Mouse (Mus musculus) kidney, postnatal 0 days (tissue): ENCODE measurements at regions not wholly inside any gene's neighbourhood (a gene's known extent, or its start where the extent isn't known, plus 50 kb on each side); places are given as distances from the start of the nearest gene placed in this dataset.

ENCODE experiments used
- ATAC-seq: fragments of 200-750 bp; cut with Nextera tagmentation; replicated peaks from 2 replicates; pipeline ENCODE4 v1.8.0; 2017; ENCODE audit warnings: low read depth, moderate number of reproducible peaks, moderate TSS enrichment, moderate library complexity; ENCODE audit not compliant: low FRiP score
- DNase-seq: peaks from one replicate; pipeline ENCODE4 v3.0.0-alpha.2; 2016; ENCODE audit warnings: low spot score
- H3K27ac ChIP-seq: fragments of 300-500 bp; sonication (generic); 2 replicates; pipeline ENCODE4 v1.5.1; 2014; ENCODE audit warnings: mild to moderate bottlenecking
- H3K27me3 ChIP-seq: fragments of 300-500 bp; sonication (generic); 2 replicates; pipeline ENCODE4 v1.6.1; 2014; ENCODE audit warnings: low read length, mixed read lengths; ENCODE audit not compliant: insufficient read depth
- H3K36me3 ChIP-seq: fragments of 300-500 bp; sonication (generic); 2 replicates; pipeline ENCODE4 v1.6.1; 2014; ENCODE audit warnings: low read length, mixed read lengths; ENCODE audit not compliant: insufficient read depth
- H3K4me1 ChIP-seq: fragments of 300-500 bp; sonication (generic); replicated peaks from 2 replicates; pipeline ENCODE4 v1.6.1; 2014; ENCODE audit warnings: antibody characterized with exemption, low read length, mixed read lengths; ENCODE audit not compliant: insufficient read depth
- H3K4me2 ChIP-seq: fragments of 300-500 bp; sonication (generic); 2 replicates; pipeline ENCODE4 v1.6.1; 2014; ENCODE audit warnings: mild to moderate bottlenecking, low read length, moderate library complexity, mixed read lengths
- H3K4me3 ChIP-seq: fragments of 300-500 bp; sonication (generic); replicated peaks from 2 replicates; pipeline ENCODE4 v1.5.1; 2014; ENCODE audit warnings: low read depth, low read length
- H3K9ac ChIP-seq: fragments of 300-500 bp; sonication (generic); 2 replicates; pipeline ENCODE4 v1.6.1; 2014; ENCODE audit warnings: low read depth, low read length
- H3K9me3 ChIP-seq: fragments of 300-500 bp; sonication (generic); replicated peaks from 2 replicates; pipeline ENCODE4 v1.6.1; 2016; ENCODE audit warnings: low read length, inconsistent platforms, mixed read lengths
- CTCF ChIP-seq: IDR thresholded peaks from 2 replicates; pipeline ENCODE4 v1.5.1; 2016; ENCODE audit warnings: antibody characterized with exemption, low read depth, mild to moderate bottlenecking, moderate library complexity
- WGBS: fragments of 180-500 bp; shearing (Covaris S2); extraction: QIAGEN DNeasy Blood & Tissue Kit; methylation state at CpG from one replicate; pipeline ENCODE4 v1.1.7; 2014; 5-methylcytosine and 5-hydroxymethylcytosine counted together

DNA sequence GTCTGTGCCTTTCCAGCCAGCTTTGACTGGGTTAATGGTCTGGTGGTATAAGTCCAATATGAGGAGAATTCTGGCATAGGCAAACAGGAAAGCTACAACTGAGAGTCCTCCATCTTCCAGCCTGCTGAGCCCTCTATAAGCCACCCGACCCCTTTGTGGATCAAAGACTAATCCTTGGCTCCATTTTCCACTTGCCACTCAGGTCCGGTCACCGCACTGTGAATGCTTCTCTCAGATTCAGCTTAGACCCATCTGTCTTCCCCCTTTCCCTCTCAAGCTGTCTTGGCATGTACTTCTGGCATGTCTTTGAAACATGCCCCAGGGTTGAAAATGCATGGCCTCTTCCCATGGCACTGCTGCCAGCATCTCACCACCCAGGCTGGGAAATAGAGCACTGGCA, 2206.6 kb upstream of the Lrrc6 start:
- H3K9ac ChIP-seq: no peak overlapping the region
- TF ChIP-seq CTCF: no peak
- H3K27me3 ChIP-seq: no peaks in the 10 kb centered on the region
- H3K4me2 ChIP-seq: no peak overlapping the region
- no peak for ATAC-seq
- H3K4me3 ChIP-seq: no peak overlapping the region
- H3K27ac ChIP-seq: no peak overlapping the region
- WGBS: 87% methylated on average over 3 of the region's 3 CpGs
- H3K36me3 ChIP-seq: no peaks in the 10 kb centered on the region
- no peak for DNase-seq
- no peaks in the 10 kb centered on the region for H3K4me1 ChIP-seq
- H3K9me3 ChIP-seq: no peaks in the 10 kb centered on the region

DNA sequence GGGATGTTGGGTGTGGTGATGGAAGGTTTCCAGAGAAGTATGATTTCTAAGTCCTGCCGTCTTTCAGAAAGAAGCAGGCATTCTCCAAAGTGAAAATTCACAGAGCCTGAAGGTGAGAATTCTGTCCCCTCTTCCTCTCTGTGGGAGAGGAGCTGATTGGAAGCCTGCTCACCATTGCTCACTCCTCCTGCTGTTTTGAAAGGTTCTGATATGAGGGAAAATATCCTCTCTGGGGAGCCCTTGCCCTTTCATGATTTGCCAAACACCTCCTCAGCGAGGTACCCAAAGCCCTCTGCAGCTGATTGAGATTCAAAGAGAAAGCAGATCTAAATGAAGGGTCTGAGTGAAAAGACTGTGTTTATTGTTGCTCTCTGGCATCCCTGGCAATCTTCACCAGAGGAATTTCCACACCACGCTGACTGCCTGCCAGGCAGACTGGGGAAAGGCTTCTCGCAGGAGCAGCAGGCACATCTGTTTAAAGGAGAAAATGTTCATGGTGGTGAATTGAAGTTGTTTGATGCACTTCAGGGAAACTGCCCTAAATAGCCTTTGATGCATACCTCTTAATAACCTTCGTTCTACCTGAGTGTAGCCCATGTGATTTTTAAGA, 2194.4 kb upstream of the Lrrc6 start:
- WGBS: 44% methylated on average over 5 of the region's 5 CpGs
- H3K36me3 ChIP-seq: no peaks in the 10 kb centered on the region
- H3K9me3 ChIP-seq: no peaks in the 10 kb centered on the region
- DNase-seq (no peak), ATAC-seq (no peak)
- H3K27ac ChIP-seq: no peak overlapping the region
- H3K4me3 ChIP-seq: no peak overlapping the region
- H3K27me3 ChIP-seq: no peaks in the 10 kb centered on the region
- no peak for TF ChIP-seq CTCF
- no peak overlapping the region for H3K9ac ChIP-seq
- H3K4me2 ChIP-seq: no peak overlapping the region
- H3K4me1 ChIP-seq: no peaks in the 10 kb centered on the region

DNA sequence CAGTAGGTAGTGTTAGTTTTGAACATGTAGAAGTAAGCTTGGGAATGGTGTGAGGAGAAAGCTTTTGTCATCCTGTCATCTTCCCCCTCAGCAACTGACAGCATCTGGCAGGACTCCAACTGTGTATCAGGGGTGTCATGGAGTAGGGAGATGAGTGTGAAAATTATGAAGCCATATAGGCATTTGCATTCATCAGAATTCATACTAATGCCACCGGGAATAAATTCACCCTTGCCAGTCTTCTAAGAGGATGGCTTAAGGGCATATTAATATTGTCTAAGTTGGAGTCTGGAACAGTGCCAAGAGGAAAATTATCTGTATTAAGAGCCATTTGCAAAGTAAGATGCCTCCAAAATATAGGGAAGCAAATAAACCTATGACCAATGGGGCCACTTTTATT, 2166.8 kb upstream of the Lrrc6 start:
- Histone ChIP-seq H3K9me3 (no peaks in the 10 kb centered on the region), H3K4me2 (no peak overlapping the region), H3K27me3 (no peaks in the 10 kb centered on the region), H3K4me1 (no peaks in the 10 kb centered on the region), H3K36me3 (no peaks in the 10 kb centered on the region), H3K4me3 (no peak overlapping the region), H3K9ac (no peak overlapping the region), H3K27ac (no peak overlapping the region)
- 85% methylated on average over 1 of the region's 1 CpGs for WGBS
- no peak for TF ChIP-seq CTCF
- DNase-seq (no peak), ATAC-seq (no peak)

- H3K4me1 ChIP-seq: no peaks in the 10 kb centered on the region
These were observed 2164.6 kb upstream of the Lrrc6 start for GRCm38 (mm10) chr15:68665331-68665730.

GRCm38 (mm10) chr15:68656722-68657121, 2156.0 kb upstream of the Lrrc6 start:
- Histone ChIP-seq H3K27ac (no peak overlapping the region), H3K4me2 (no peak overlapping the region), H3K4me3 (no peak overlapping the region), H3K9me3 (no peaks in the 10 kb centered on the region), H3K36me3 (no peaks in the 10 kb centered on the region), H3K4me1 (no peaks in the 10 kb centered on the region), H3K9ac (no peak overlapping the region), H3K27me3 (no peaks in the 10 kb centered on the region)
- DNase-seq: peak; percentile 63
- no peak for TF ChIP-seq CTCF
- ATAC-seq: no peak; the same call in 1 of the 2 replicates
- WGBS: 17% methylated on average over 6 of the region's 6 CpGs

More at GRCm38 (mm10) chr15:68665331-68665730, 2164.6 kb upstream of the Lrrc6 start:
- no peak overlapping the region for H3K4me3 ChIP-seq
- H3K27ac ChIP-seq: no peak overlapping the region
- H3K27me3 ChIP-seq: no peaks in the 10 kb centered on the region
- no peaks in the 10 kb centered on the region for H3K36me3 ChIP-seq
- H3K4me2 ChIP-seq: no peak overlapping the region
- DNase-seq: no peak
- H3K9ac ChIP-seq: no peak overlapping the region
- H3K9me3 ChIP-seq: no peaks in the 10 kb centered on the region
- TF ChIP-seq CTCF: no peak
- no peak for ATAC-seq

DNA sequence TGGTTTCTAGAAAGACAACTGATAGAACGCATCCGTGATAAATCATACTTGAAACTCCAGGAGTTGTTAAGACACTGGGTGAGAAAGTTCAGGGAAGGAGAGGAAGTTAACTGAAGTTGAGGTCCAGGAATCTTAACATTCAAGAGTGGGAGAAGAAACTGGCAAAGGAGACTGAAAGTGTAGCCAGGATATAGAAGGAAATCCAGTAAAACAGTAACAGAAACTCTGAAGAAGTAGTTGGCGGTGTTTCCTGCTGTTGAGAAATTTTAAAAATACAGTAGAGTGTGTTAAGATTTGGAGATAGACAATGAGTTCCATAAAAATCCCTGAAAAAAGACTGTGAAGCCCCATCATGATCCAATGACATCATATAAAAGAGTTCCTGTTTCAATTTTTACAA, 2154.3 kb upstream of the Lrrc6 start:
- Histone ChIP-seq H3K9ac (no peak overlapping the region), H3K27me3 (no peaks in the 10 kb centered on the region), H3K4me1 (no peaks in the 10 kb centered on the region), H3K36me3 (no peaks in the 10 kb centered on the region), H3K4me2 (no peak overlapping the region), H3K9me3 (no peaks in the 10 kb centered on the region), H3K27ac (no peak overlapping the region), H3K4me3 (no peak overlapping the region)
- WGBS: 84% methylated on average over 3 of the region's 3 CpGs
- no peak for ATAC-seq
- no peak for DNase-seq
- TF ChIP-seq CTCF: no peak

- no peak for ATAC-seq
- H3K36me3 ChIP-seq: no peaks in the 10 kb centered on the region
- H3K9ac ChIP-seq: no peak overlapping the region
- no peak overlapping the region for H3K4me2 ChIP-seq
- 54% methylated on average over 2 of the region's 2 CpGs for WGBS
- no peaks in the 10 kb centered on the region for H3K9me3 ChIP-seq
- no peaks in the 10 kb centered on the region for H3K4me1 ChIP-seq
- no peak for TF ChIP-seq CTCF
- no peak for DNase-seq
- no peak overlapping the region for H3K4me3 ChIP-seq
- no peak overlapping the region for H3K27ac ChIP-seq
- no peaks in the 10 kb centered on the region for H3K27me3 ChIP-seq
These were observed 2149.9 kb upstream of the Lrrc6 start for GRCm38 (mm10) chr15:68650609-68651008.
